Mouse (Mus musculus): Measurements from ENCODE around the gene Hcn2.
A peak's percentile ranks its signal among the peaks of the same experiment; 100 is the strongest.

Gene Hcn2

DNA sequence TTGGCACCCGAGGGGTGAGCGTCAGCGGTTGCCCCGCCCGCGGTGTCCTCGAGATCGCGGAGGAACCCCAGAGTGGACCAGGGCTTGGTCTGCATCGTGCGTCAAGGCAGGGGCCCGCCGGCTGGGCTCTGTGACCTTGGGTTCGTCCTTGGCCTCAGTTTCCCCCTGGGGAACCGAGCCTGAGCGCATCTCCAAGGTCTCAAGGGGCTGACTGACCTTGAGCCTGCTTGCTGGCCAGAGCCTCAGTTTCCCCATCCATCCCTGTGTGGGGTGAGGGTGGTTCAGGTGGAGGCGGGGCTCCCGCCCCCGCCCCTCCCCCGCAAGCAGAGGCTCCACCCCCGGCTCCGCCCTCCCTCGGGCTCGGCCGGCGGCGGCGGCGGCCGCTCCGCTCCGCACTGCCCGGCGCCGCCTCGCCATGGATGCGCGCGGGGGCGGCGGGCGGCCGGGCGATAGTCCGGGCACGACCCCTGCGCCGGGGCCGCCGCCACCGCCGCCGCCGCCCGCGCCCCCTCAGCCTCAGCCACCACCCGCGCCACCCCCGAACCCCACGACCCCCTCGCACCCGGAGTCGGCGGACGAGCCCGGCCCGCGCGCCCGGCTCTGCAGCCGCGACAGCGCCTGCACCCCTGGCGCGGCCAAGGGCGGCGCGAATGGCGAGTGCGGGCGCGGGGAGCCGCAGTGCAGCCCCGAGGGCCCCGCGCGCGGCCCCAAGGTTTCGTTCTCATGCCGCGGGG, at the start of gene Hcn2:
Gene Hcn2, plus strand, starts transcription at position 381 of the 734 bp plus-strand sequence.
- no peak for DNase-seq (ENCODE audit: low spot score)

GRCm38 (mm10) chr10:79668076-79668475, 48.4 kb upstream of the Hcn2 start:
- no peak for DNase-seq (ENCODE audit: low spot score)

DNA sequence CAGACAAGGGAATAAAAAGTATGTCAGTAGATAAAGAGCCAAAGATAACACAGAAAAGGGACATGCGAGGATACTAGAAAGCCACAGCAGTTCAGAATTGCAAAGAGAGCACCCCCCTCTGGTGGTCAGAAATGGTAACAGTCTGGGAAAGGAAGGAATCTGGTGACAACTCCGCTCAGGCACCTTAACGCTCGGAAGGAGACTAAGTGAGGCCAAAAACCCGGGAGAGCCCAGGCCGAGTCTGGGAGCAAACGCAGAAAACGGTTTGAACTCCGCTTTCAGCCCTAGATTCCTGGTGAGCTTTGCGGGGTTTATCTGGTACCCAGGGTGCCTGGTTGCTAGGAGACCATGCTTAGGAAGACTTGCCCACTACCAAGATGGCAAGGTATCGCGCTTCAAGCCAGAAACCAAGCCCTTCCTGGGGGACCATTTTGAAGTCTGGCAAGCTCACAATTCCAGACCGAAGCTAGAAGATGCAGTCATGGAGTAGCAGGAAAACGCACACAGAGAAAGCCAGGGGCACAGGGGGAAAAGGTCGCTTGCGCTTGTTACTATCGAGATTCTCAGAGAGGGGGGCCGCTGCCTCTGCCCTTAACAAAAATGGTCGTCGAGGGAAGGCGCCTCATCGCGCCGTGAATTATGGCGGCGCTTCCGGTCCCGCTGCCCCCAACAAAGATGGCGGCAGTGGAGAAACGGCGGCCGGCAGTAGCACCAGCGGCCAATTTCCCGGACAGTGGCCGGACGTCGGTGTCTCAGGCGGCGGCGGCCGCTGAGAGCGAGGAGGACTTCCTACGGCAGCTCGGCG, 47.5 kb upstream of the Hcn2 start, which contains the start of gene Tpgs1:
Gene Tpgs1, plus strand, starts transcription at position 599 of the 805 bp plus-strand sequence.
- DNase-seq (ENCODE audit: low spot score) = peak; percentile 87

- peak; percentile 73 for DNase-seq (ENCODE audit: low spot score)
Measured at GRCm38 (mm10) chr10:79669576-79670057, 46.8 kb upstream of the Hcn2 start.

GRCm38 (mm10) chr10:79670071-79670888, 46.2 kb upstream of the Hcn2 start:
- DNase-seq (ENCODE audit: low spot score) = no peak

- DNase-seq (ENCODE audit: low spot score) = no peak
Measured at GRCm38 (mm10) chr10:79671396-79672087, 44.9 kb upstream of the Hcn2 start.

GRCm38 (mm10) chr10:79672088-79672455, 44.4 kb upstream of the Hcn2 start:
- DNase-seq (ENCODE audit: low spot score) = no peak

GRCm38 (mm10) chr10:79673054-79673453, 43.4 kb upstream of the Hcn2 start:
- DNase-seq (ENCODE audit: low spot score) = no peak

DNA sequence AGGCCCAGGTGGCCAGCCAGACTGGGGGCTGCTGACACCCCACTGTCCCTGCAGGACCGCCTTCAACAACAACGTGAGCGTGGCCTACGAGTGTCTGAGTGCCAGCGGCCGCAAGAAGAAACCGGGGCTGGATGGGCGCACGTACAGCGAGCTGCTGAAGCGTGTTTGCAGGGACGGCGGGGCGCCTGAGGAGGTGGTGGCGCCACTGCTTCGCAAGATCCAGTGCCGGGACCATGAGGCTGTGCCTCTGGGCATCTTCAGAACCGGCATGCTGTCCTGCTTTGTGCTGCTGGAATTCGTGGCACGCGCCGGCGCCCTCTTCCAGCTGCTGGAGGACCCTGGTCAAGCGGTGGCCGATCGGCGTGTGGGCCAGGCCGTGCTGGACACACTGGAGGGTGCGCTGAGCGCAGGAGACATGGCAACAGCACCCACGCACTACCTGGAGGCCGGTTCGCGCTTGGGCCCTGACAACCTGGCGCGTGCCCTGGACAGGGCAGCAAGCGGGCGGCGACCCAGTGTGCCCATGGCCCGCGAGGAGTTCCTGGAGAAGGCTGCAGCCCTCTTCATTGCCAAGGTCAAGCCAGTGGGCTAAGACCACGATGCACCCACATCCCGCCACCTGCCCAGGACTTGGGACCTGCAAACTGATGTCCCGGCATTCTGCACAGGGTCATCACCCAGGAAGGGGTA, 40.9 kb upstream of the Hcn2 start:
- DNase-seq (ENCODE audit: low spot score) = no peak

GRCm38 (mm10) chr10:79680606-79681495, 35.6 kb upstream of the Hcn2 start:
- no peak for DNase-seq (ENCODE audit: low spot score)

DNA sequence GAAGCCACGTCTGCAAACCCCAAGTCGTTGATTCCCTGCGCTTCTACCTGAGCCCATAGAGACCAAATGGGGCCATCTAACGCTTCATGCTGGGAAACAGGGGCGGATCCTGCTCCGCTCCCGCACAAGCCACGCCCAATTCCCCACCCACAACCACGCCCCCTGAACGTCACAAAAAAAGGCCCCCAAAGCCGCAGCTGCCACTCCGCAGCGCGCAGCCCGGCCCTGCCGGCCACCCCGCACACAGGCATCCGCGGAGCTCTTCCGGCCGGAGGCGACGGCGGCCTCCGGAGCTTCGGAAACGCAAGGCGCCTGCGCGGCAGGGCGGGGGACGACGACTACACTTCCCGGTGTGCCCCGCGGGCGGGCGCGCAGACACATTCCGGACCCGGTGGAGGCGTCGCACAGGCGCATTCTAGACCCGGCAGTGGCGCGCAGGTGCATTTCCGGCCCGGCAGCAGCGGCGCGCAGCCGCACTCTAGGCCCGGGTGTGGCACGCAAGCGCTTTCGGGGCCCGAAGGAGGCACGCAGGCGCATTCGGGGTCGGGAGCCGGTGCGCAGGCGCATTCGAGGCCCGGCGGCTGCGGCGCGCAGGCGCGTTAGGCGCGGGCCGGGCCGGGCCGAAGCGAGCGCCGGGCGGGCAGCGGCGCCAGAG, 34.7 kb upstream of the Hcn2 start, which contains the start of gene Cdc34:
Gene Cdc34, plus strand, starts transcription at position 605 of the 655 bp plus-strand sequence.
- DNase-seq (ENCODE audit: low spot score) = peak; percentile 99

DNA sequence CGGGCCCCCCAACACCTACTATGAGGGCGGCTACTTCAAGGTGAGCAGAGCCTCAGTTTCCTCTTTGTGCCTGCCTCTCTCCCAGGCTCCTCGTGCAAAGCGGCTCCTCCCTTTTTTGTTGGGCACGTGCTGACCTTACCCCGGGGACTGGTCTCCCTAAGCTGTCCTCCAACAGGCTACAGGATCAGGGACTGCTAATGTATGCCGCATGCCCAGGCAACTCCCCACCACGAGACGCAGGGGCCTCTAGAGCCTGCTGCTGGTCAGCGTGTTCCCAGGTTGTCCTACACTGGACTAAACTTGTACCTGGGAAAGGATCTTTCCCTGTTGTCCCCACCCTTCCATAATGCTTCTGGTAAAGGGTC, 33.9 kb upstream of the Hcn2 start:
- DNase-seq (ENCODE audit: low spot score) = peak; percentile 33

DNA sequence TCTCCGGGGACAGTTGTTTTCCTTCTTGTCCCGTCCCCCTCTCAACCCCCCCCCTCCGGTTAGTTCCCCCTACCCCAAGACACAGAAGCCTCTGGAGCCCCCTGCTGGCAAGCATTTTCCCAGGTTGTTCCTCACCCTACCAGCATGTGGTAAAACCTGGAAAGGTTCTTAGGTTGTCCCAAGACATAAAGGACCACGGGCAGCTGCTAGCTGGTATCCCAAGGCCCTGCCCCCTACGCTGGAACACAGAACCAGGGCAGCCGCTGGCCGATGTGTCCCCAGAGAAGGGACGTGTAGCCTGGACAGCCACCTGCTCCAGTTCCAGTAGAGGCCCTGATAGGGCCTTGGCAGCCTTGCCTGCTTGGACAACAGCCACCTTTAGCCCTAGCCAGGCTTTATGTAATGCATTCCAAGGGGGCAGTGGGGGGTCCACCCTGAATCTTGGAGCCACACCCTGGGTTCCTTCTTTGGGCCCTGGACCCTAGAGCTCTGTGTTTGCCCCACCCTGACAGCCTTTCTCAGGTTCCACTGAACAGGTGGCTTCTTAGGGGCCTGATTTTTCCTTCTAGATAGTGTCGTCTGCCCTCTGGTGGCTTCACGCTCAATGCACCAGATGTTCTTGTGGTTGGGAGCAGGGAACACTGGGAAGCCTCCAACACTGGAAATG, 33.4 kb upstream of the Hcn2 start:
- DNase-seq (ENCODE audit: low spot score) = peak; percentile 67

GRCm38 (mm10) chr10:79683726-79684640, 32.5 kb upstream of the Hcn2 start:
- DNase-seq (ENCODE audit: low spot score) = no peak

GRCm38 (mm10) chr10:79684770-79685600, 31.4 kb upstream of the Hcn2 start:
- no peak for DNase-seq (ENCODE audit: low spot score)

DNA sequence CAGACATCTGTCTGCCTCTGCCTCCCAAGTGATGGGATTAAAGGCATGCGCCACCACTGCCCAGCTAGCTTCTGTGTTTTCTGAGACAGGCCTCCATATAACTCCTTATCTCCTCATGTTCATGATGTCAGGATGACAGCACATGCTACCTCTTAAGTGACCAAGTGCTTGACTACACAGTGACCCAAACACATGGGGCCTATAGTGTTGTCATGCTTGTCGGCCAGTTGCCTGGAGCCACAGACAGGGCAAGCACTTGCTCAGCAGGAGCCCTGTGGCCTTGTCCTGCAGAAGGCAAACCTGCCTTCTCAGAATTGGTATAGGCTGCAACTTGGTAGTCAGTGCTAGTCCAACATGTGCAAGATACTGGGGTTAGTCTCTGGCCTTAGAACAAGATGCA, 30.2 kb upstream of the Hcn2 start:
- DNase-seq (ENCODE audit: low spot score) = no peak

DNA sequence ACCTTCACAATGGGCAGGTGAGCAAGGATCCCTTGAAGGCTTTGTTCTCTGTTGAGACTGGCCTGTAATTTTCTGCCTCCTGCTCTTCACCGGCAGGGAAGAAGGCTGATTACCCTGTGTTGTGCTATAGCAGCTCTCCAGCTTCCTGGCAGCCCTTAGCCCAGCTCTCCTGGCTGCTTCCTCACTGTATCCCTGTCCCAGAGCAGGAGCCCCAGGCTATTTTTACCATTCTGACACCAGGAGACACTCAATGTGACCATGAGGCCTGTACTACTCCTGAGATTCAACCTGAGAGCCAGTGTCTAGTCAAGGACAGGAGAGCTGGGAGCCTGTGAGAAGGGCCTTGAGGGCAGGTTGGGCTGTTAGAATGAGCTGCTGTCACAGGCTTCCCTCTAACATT, 29.7 kb upstream of the Hcn2 start:
- no peak for DNase-seq (ENCODE audit: low spot score)

Measured in urinary bladder, postnatal 14 days (tissue).